Mouse (Mus musculus) small intestine, adult 2 months (tissue): ENCODE results near the gene Scn1b. TPM values are rescaled to one million over a fixed set of nuclear protein-coding genes. Genes with fewer than 3 reads are reported as not detected.

Experiments
- H3K27ac ChIP-seq: fragments of 200-500 bp; 2 replicates; pipeline ENCODE4 v1.5.1; 2012; ENCODE audit warnings: low read depth, low read length, control low read depth, inconsistent platforms; ENCODE audit not compliant: insufficient read depth
- H3K27me3 ChIP-seq: fragments of 200-500 bp; 2 replicates; pipeline ENCODE4 v1.6.1; 2012; ENCODE audit warnings: mild to moderate bottlenecking, moderate library complexity, low read length, inconsistent platforms; ENCODE audit not compliant: control insufficient read depth, insufficient read depth
- H3K36me3 ChIP-seq: fragments of 200-500 bp; 2 replicates; pipeline ENCODE4 v1.6.1; 2012; ENCODE audit warnings: mild to moderate bottlenecking, low read length, control low read depth, inconsistent platforms; ENCODE audit not compliant: control insufficient read depth, insufficient read depth
- H3K4me1 ChIP-seq: fragments of 200-500 bp; 2 replicates; pipeline ENCODE4 v1.6.1; 2012; ENCODE audit warnings: low read length, inconsistent platforms, mixed read lengths; ENCODE audit not compliant: control insufficient read depth, insufficient read depth, insufficient read length
- H3K4me3 ChIP-seq: fragments of 200-500 bp; 2 replicates; pipeline ENCODE4 v1.5.1; 2012; ENCODE audit warnings: low read depth, mild to moderate bottlenecking, control low read depth, inconsistent platforms, low read length, moderate library complexity
- CTCF ChIP-seq: fragments of 200-500 bp; IDR thresholded peaks from 2 replicates; pipeline ENCODE4 v1.5.1; 2012; ENCODE audit warnings: low read depth, mild to moderate bottlenecking, control low read depth, inconsistent platforms, low read length, moderate library complexity, mixed read lengths; ENCODE audit not compliant: insufficient replicate concordance, insufficient read length; ENCODE audit errors: extremely low read depth
- POLR2A ChIP-seq: fragments of 200-500 bp; IDR thresholded peaks from 2 replicates; pipeline ENCODE4 v1.6.1; 2012; ENCODE audit warnings: low read depth, mild to moderate bottlenecking, control low read depth, inconsistent platforms, low read length, moderate library complexity
- WGBS: fragments of 180-500 bp; shearing (Covaris S2); methylation state at CpG from one replicate; pipeline ENCODE4 v1.1.7; 2018; 5-methylcytosine and 5-hydroxymethylcytosine counted together
- polyA plus RNA-seq: library from polyadenylated mRNA; depleted of rRNA; stranded (reverse); fragments of >200 nt; gene quantifications from 2 replicates; pipeline ENCODE4 v1.2.3, GENCODE M21; 2012; rRNA removed

Scn1b gene
- polyA plus RNA-seq, 1 experiment: 19.6 TPM

GRCm38 (mm10) chr7:31067836-31068235 is 59.0 kb downstream of the Scn1b start:
- H3K36me3 ChIP-seq: no peaks in the 10 kb centered on the region
- no peak overlapping the region for H3K27ac ChIP-seq
- no peaks in the 10 kb centered on the region for H3K27me3 ChIP-seq
- H3K4me1 ChIP-seq: no peaks in the 10 kb centered on the region; the same call in 1 of the 2 replicates
- H3K4me3 ChIP-seq: no peak overlapping the region
- WGBS: 37% methylated on average over 5 of the region's 5 CpGs
- no peak for TF ChIP-seq POLR2A
- no peak for TF ChIP-seq CTCF

Other genes starting within 250 kb of the Scn1b start
- 4.5 and 9.2 TPM in 2 replicates for gene Cd22, start 246.7 kb downstream of the Scn1b start, polyA plus RNA-seq
- 0.48 and 0.52 TPM in 2 replicates for gene Mag, start 212.1 kb downstream of the Scn1b start, polyA plus RNA-seq
- gene Hamp2, start 202.3 kb downstream of the Scn1b start, polyA plus RNA-seq: 0.76 and 58.9 TPM in 2 replicates
- gene Hamp, start 183.0 kb downstream of the Scn1b start, polyA plus RNA-seq: 0.65 TPM in 1 of 2 replicates, not detected in the other
- 78.9 and 162 TPM in 2 replicates for gene Usf2, start 170.2 kb downstream of the Scn1b start, polyA plus RNA-seq
- gene Lsr, start 153.5 kb downstream of the Scn1b start, polyA plus RNA-seq: 267 and 816 TPM in 2 replicates
- gene Fam187b, start 153.2 kb downstream of the Scn1b start, polyA plus RNA-seq: 4.4 and 9.8 TPM in 2 replicates
- 24.8 and 31.8 TPM in 2 replicates for gene Fxyd5, start 84.5 kb downstream of the Scn1b start, polyA plus RNA-seq
- 2.0 and 2.6 TPM in 2 replicates for gene Fxyd7, start 75.5 kb downstream of the Scn1b start, polyA plus RNA-seq
- gene Fxyd1, start 69.8 kb downstream of the Scn1b start, polyA plus RNA-seq: 35.6 and 41.4 TPM in 2 replicates
- 2.5 and 3.0 TPM in 2 replicates for gene Lgi4, start 67.7 kb downstream of the Scn1b start, polyA plus RNA-seq
- gene Fxyd3, start 50.3 kb downstream of the Scn1b start, polyA plus RNA-seq: 22.7 and 60.7 TPM in 2 replicates
- 4.2 and 27.5 TPM in 2 replicates for gene Hpn, start 11.7 kb downstream of the Scn1b start, polyA plus RNA-seq
- 56.4 and 64.9 TPM in 2 replicates for gene Gramd1a, start 28.9 kb upstream of the Scn1b start, polyA plus RNA-seq
- gene Scgb2b2, start 163.5 kb upstream of the Scn1b start, polyA plus RNA-seq: not detected in 2 replicates
- gene Scgb1b2, start 164.8 kb upstream of the Scn1b start, polyA plus RNA-seq: not detected in 2 replicates
- not detected in 2 replicates for gene Scgb2b3, start 235.1 kb upstream of the Scn1b start, polyA plus RNA-seq
- gene Scgb1b3, start 248.6 kb upstream of the Scn1b start, polyA plus RNA-seq: not detected in 2 replicates